Mouse (Mus musculus): ENCODE data around the gene Pfn1. TPM values are rescaled to one million over a fixed set of nuclear protein-coding genes. Genes with fewer than 3 reads are reported as not detected.

Pfn1 gene
- total and polyA plus RNA-seq, 2 experiments from 2014 or later = 903 to 959 TPM

DNA sequence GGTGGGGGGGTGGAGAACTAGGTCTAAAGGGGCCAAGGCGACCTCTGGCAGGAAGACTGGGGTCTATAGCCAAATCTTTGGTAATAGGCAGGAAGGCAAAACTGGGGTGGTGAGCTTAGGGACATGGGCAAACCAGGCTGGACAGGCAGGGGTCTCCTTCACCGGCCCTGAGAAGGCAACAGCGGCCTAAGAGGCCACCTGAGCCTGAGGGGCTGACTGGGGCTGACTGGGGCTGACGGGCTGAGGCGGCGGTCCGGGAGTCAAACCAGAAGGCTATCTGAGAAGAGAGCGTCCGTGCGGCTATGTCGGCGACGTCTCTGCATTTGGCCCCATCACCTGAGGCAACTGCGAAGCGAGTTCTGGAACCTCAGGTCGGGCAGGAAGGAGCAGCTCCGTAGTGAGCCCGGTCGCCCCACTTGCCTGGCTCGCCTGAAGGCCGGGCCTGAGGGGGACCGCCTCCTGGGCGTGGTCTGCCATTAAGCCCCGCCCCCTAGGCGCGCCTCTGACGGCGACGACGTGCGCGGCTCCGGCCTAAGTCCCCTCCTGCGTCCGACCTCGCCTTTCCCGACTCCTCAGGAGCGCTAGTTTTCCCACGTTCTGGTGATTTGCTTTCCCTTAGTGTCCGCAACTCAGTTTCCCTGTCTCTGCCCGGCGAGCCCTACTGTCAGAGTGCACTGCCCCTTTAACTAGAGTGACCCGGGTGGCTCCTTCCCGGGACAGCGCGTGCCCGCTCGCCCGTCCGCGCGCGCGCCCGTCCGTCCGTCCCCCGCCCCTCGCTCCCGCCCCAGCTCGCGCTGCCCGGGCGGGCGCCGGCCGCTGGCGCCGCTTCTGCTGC lies 45.5 kb upstream of the Pfn1 start, which contains the start of the genes Inca1 and Kif1c:
TSS of gene Inca1 (minus strand) at position 434 of the 835 bp plus-strand sequence.
TSS of gene Kif1c (plus strand) at position 827 of the 835 bp plus-strand sequence.
- WGBS = under 1% methylated on average over 63 of the region's 69 CpGs
- no peaks in the 10 kb centered on the region for H3K27me3 ChIP-seq (ENCODE audit: control insufficient read depth, insufficient read depth, low read length)
- H3K9ac ChIP-seq (replicated peaks; ENCODE audit: low read depth, low read length) = peak within 1 kb of the TSS; percentile 92
- H3K36me3 ChIP-seq (replicated peaks; ENCODE audit: control insufficient read depth, insufficient read depth, low read length) = peaks cover 16% of the 10 kb centered on the region
- H3K4me1 ChIP-seq (ENCODE audit: control insufficient read depth, insufficient read depth) = peaks cover 19% of the 10 kb centered on the region; the same call in 1 of the 2 replicates
- ATAC-seq (ENCODE audit: insufficient read depth, low read depth) (peak; percentile 91), DNase-seq (ENCODE audit: low spot score) (peak; percentile 84)
- H3K27ac ChIP-seq (ENCODE audit: low read depth) = peak within 1 kb of the TSS; percentile 97
- no peak for TF ChIP-seq CTCF (IDR thresholded peaks at IDR 0.05; ENCODE audit: low read depth)
- no peak for TF ChIP-seq EP300 (IDR thresholded peaks at IDR 0.05; ENCODE audit: low read depth)
- no peaks in the 10 kb centered on the region for H3K9me3 ChIP-seq (replicated peaks; ENCODE audit: control insufficient read depth, low read length)
- peak within 1 kb of the TSS; percentile 92 for H3K4me3 ChIP-seq (ENCODE audit: low read depth, low read length)
- peak within 1 kb of the TSS; percentile 87 for H3K4me2 ChIP-seq (ENCODE audit: low read depth, low read length)

- WGBS = 82% methylated on average over 2 of the region's 2 CpGs
- H3K27me3 ChIP-seq (ENCODE audit: control insufficient read depth, insufficient read depth, low read length) = no peaks in the 10 kb centered on the region
- H3K27ac ChIP-seq (ENCODE audit: low read depth) = no peak overlapping the region
- H3K4me3 ChIP-seq (ENCODE audit: low read depth, low read length) = no peak overlapping the region
- H3K36me3 ChIP-seq (replicated peaks; ENCODE audit: control insufficient read depth, insufficient read depth, low read length) = peaks cover 8% of the 10 kb centered on the region
- no peak overlapping the region for H3K9ac ChIP-seq (replicated peaks; ENCODE audit: low read depth, low read length)
- no peak overlapping the region for H3K4me2 ChIP-seq (ENCODE audit: low read depth, low read length)
- ATAC-seq (ENCODE audit: insufficient read depth, low read depth) (no peak), DNase-seq (ENCODE audit: low spot score) (no peak)
- TF ChIP-seq EP300 (IDR thresholded peaks at IDR 0.05; ENCODE audit: low read depth) = no peak
- TF ChIP-seq CTCF (IDR thresholded peaks at IDR 0.05; ENCODE audit: low read depth) = no peak
- peaks cover 19% of the 10 kb centered on the region; the same call in 1 of the 2 replicates for H3K4me1 ChIP-seq (ENCODE audit: control insufficient read depth, insufficient read depth)
- H3K9me3 ChIP-seq (replicated peaks; ENCODE audit: control insufficient read depth, low read length) = no peaks in the 10 kb centered on the region
Observed at GRCm38 (mm10) chr11:70699051-70699450, 44.6 kb upstream of the Pfn1 start.

DNA sequence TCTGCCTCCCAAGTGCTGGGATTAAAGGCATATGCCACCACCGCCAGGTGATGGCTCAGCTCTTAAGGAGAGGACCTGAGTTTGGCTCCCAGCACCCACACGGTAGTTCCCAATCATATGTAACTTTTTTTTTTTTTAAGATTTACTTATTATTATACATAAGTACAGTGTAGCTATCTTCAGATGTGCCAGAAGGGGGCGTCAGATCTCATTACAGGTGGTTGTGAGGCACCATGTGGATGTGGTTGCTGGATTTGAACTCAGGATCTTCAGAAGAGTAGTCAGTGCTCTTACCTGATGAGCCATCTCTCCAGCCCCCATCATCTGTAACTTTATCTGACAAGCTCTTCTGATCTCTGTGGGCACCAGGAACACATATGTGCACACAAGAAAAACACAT lies 42.9 kb upstream of the Pfn1 start:
- 74% methylated on average over 3 of the region's 3 CpGs for WGBS
- H3K27me3 ChIP-seq (ENCODE audit: control insufficient read depth, insufficient read depth, low read length) = no peaks in the 10 kb centered on the region
- no peak overlapping the region for H3K9ac ChIP-seq (replicated peaks; ENCODE audit: low read depth, low read length)
- H3K9me3 ChIP-seq (replicated peaks; ENCODE audit: control insufficient read depth, low read length) = no peaks in the 10 kb centered on the region
- DNase-seq (ENCODE audit: low spot score) (no peak), ATAC-seq (ENCODE audit: insufficient read depth, low read depth) (no peak)
- no peak overlapping the region for H3K27ac ChIP-seq (ENCODE audit: low read depth)
- H3K36me3 ChIP-seq (replicated peaks; ENCODE audit: control insufficient read depth, insufficient read depth, low read length) = no peaks in the 10 kb centered on the region
- H3K4me3 ChIP-seq (ENCODE audit: low read depth, low read length) = no peak overlapping the region
- TF ChIP-seq CTCF (IDR thresholded peaks at IDR 0.05; ENCODE audit: low read depth) (no peak; the same call in 1 of the 2 replicates), EP300 (IDR thresholded peaks at IDR 0.05; ENCODE audit: low read depth) (no peak)
- H3K4me1 ChIP-seq (ENCODE audit: control insufficient read depth, insufficient read depth) = peaks cover 10% of the 10 kb centered on the region; the same call in 1 of the 2 replicates
- H3K4me2 ChIP-seq (ENCODE audit: low read depth, low read length) = no peak overlapping the region

- WGBS = 44% methylated on average over 3 of the region's 3 CpGs
- peaks cover 12% of the 10 kb centered on the region for H3K4me1 ChIP-seq (ENCODE audit: control insufficient read depth, insufficient read depth)
- H3K4me2 ChIP-seq (ENCODE audit: low read depth, low read length) = no peak overlapping the region
- TF ChIP-seq CTCF (IDR thresholded peaks at IDR 0.05; ENCODE audit: low read depth) (no peak), EP300 (IDR thresholded peaks at IDR 0.05; ENCODE audit: low read depth) (no peak)
- no peaks in the 10 kb centered on the region for H3K36me3 ChIP-seq (replicated peaks; ENCODE audit: control insufficient read depth, insufficient read depth, low read length)
- H3K4me3 ChIP-seq (ENCODE audit: low read depth, low read length) = no peak overlapping the region
- no peak overlapping the region for H3K9ac ChIP-seq (replicated peaks; ENCODE audit: low read depth, low read length)
- H3K27ac ChIP-seq (ENCODE audit: low read depth) = no peak overlapping the region
- DNase-seq (ENCODE audit: low spot score) (no peak), ATAC-seq (ENCODE audit: insufficient read depth, low read depth) (no peak)
- no peaks in the 10 kb centered on the region for H3K27me3 ChIP-seq (ENCODE audit: control insufficient read depth, insufficient read depth, low read length)
- no peaks in the 10 kb centered on the region for H3K9me3 ChIP-seq (replicated peaks; ENCODE audit: control insufficient read depth, low read length)
Observed at GRCm38 (mm10) chr11:70693504-70693903, 39.1 kb upstream of the Pfn1 start.

DNA sequence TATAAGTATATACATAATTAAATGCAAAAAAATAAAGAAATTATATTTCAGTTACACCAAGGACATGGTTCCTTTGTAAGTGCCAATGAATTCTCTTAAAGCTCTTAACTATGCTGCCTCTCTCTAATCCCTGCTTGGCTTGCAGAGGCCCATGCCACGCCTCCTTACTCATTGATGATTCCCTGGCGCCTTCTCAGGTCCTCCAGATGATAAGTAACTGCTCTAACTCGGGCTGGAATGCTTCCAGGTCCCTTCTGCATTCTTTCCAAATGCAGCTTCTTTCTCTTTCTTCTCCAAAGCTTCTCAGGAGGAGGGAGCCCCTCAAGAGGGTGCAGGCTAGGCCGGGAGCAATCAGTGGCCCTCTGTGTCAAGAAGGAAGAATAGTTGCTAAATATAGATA lies 35.1 kb upstream of the Pfn1 start:
- H3K9me3 ChIP-seq (replicated peaks; ENCODE audit: control insufficient read depth, low read length) = no peaks in the 10 kb centered on the region
- no peaks in the 10 kb centered on the region for H3K27me3 ChIP-seq (ENCODE audit: control insufficient read depth, insufficient read depth, low read length)
- H3K4me3 ChIP-seq (ENCODE audit: low read depth, low read length) = no peak overlapping the region
- no peak for TF ChIP-seq CTCF (IDR thresholded peaks at IDR 0.05; ENCODE audit: low read depth)
- TF ChIP-seq EP300 (IDR thresholded peaks at IDR 0.05; ENCODE audit: low read depth) = no peak
- H3K27ac ChIP-seq (ENCODE audit: low read depth) = no peak overlapping the region
- DNase-seq (ENCODE audit: low spot score) = no peak
- H3K36me3 ChIP-seq (replicated peaks; ENCODE audit: control insufficient read depth, insufficient read depth, low read length) = peaks cover 14% of the 10 kb centered on the region
- H3K9ac ChIP-seq (replicated peaks; ENCODE audit: low read depth, low read length) = no peak overlapping the region
- 40% methylated on average over 4 of the region's 4 CpGs for WGBS
- H3K4me1 ChIP-seq (ENCODE audit: control insufficient read depth, insufficient read depth) = peaks cover 20% of the 10 kb centered on the region
- no peak overlapping the region for H3K4me2 ChIP-seq (ENCODE audit: low read depth, low read length)
- no peak for ATAC-seq (ENCODE audit: insufficient read depth, low read depth)

All from heart, postnatal 0 days (tissue).